Mouse (Mus musculus): ENCODE measurements around the gene Samd1.

Samd1 gene

DNA sequence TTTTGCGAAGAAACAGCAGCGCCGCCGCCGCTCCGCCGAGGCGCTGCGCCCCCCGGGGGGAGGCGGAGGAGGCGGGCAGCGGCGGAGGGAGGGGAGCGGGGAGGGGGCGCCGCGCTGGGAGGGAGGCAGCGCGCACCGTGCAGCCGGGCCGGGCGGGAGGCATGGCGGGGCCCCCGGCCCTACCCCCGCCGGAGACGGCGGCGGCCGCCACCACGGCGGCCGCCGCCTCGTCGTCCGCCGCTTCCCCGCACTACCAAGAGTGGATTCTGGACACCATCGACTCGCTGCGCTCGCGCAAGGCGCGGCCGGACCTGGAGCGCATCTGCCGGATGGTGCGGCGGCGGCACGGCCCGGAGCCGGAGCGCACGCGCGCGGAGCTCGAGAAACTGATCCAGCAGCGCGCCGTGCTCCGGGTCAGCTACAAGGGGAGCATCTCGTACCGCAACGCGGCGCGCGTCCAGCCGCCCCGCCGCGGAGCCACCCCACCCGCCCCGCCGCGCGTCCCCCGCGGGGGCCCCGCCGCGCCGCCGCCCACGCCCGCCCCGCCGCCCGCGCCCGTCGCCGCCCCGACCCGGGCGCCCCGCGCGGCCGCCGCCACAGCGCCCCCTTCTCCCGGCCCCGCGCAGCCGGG is at the start of gene Samd1:
Gene Samd1, plus strand, starts transcription at position 162 of the 631 bp plus-strand sequence.
- peak; percentile 75 to 81 for DNase-seq (ENCODE audit: low spot score in 2 of 2)

DNA sequence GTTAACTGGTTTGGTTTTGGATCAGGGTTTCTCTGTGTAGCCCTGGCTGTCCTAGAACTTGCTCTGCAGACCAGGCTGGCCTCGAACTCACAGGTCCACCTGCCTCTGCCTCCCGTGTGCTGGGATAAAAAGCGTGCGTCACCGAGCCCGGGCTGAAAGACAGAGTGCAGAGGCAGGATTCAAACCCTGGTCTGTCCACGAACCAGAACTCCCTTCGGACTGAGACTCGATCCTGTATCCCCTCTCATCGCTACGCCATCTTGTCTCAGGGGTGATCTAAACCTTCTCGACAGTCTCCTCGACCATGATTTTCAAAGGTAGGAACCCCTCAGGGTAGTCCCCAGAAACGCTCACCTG is 42.7 kb upstream of the Samd1 start:
- peak in 1 of 2 experiments; percentile 35 for DNase-seq (ENCODE audit: low spot score in 2 of 2)

DNA sequence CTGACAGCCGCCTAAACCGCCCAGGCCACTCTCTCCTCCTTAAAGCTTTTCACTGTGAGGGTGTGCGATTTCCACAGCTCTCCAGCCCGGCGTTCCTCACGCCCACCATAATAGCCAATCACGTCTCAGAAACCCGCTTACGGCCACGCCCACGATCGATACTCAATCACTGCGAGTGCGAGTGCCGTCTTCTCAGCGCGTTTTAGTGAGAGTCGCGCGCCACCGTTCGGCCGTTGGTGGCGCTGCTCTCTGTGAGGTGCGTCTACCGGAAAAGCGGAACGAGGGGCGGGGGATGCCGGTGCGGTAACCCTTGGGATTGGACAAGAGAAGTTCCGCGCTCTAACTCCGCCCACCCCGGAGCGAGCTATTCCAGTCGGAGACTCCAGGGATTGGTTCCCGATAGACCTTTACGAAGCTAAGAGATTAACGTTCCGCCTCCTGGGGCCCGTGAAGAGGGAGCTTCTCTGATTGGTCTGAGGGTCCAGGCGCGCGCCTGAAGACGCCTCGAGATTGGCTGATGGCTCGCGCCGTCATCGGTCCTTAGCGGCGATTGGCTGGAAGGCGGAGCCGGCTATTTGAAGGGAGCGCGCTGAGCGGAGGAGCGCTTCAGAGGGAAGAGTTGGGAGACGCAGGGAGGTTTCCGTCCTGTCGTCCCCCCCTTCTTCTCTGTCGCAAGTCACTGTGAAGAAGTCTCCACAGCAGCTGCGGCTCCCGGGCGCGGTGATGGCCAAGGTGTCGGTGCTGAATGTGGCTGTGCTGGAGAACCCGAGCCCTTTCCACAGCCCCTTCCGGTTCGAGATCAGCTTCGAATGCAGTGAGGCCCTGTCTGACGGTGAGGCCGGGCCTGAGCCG is 42.1 kb upstream of the Samd1 start, which contains the start of the genes Gm10644 and Asf1b:
Gene Gm10644, minus strand, starts transcription at position 100 of the 852 bp plus-strand sequence.
Gene Asf1b, plus strand, starts transcription at position 402 of the 852 bp plus-strand sequence.
- peak; percentile 99 to 100 for DNase-seq (ENCODE audit: low spot score in 2 of 2)

DNA sequence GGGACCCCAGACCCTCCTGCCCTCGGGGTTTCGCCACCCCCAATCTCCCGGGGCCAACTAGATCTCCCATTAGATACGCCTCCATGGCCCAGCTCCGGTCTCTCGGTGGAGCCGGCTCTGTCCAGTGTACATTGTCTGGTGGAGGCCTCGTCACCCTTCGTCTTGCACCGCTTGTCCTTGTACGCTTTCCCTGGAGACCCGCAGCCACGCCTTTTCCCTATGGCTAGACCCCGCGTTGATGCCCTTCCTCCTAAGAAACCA is 41.6 kb upstream of the Samd1 start:
- DNase-seq (ENCODE audit: low spot score in 2 of 2): no peak

DNA sequence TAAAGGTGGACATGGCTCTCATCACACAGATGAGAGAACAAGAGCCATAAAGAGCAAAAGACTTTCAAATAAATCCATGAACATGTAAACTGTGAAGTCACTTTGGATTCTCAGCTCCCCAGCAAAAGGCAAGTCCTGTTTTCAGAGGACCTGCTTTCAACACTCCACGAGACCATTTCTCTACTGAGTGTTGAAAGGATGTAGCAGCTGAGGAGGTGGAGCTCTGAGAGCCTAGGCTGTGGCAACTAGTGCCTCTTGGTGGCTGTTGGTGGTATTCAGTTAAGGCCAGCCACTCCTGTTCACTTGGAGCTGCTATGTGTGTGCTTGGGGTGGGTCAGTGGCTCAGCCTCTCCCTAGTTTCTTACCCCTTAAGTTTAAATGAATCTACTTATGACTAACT is 40.7 kb upstream of the Samd1 start:
- DNase-seq (ENCODE audit: low spot score in 2 of 2): no peak

DNA sequence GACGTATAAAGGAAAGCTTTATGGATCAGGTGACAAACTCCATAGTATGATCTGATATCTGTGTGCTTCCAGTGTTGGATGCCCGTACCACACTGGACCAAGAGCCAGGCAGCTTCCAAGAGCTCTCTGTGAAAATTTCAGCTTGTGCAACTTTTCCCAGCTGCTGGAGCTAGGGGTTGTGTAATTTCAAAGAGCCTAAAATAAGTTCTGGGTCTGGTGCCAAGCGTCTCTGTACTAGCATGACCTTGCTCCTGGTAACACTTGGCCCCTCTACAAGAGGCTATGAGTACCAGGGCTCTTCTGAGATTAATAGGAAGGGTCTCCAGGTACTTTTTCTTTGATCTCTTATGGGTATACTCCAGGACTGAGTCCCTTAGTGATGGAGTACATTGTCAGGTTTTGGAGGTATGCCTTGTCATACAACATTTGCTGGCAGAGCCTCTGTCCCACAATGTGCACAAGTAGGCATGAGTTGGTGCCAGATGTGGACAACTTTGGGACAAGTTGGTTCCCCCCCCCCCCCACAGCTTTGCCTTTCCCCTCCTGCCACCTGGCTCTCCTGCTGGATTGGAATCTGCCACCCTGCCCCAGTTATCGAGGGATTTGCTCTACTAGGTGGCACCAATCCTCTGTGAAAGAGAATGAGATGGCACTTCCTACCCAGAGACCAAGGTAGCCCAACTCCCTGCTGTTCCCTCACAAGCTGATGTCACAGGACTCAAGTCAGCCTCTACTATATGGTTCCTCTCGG is 33.3 kb upstream of the Samd1 start:
- no peak for DNase-seq (ENCODE audit: low spot score in 2 of 2)

DNA sequence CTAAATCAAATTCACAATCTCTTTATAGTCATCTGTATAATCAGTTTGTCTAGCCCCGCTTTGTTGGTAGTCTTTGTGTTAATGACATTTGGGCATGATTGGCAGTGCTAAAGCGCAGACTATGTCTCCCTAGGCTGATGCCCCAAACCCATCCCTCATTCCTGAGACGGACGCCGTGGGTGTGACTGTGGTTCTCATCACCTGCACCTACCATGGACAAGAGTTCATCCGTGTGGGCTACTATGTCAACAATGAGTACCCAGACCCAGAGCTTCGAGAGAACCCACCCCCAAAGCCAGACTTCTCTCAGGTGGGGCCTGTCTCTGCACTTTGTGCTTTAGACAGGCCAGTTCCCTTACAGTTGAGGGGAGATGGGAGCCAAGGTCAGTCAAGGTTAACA is 29.8 kb upstream of the Samd1 start:
- DNase-seq (ENCODE audit: low spot score in 2 of 2): no peak

DNA sequence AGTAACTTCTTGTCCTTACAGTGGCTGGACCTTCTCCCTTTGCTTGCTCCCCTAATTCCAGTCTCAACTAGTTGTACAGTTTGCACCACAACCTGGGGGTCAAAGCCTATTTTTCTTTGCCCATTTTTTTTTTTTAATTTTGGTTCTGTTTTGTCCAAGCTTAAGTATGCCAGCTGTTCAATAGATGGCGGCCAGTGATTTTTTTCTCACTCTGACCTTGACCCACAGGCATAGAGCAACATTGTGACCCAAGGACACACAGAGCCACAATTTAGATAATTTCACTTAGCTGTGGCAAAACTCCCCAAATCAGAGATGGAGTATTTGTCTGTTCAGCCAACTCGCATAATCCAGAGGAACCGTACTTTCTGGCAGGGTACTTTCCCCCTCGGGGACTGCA is 26.4 kb upstream of the Samd1 start:
- no peak for DNase-seq (ENCODE audit: low spot score in 2 of 2)

DNA sequence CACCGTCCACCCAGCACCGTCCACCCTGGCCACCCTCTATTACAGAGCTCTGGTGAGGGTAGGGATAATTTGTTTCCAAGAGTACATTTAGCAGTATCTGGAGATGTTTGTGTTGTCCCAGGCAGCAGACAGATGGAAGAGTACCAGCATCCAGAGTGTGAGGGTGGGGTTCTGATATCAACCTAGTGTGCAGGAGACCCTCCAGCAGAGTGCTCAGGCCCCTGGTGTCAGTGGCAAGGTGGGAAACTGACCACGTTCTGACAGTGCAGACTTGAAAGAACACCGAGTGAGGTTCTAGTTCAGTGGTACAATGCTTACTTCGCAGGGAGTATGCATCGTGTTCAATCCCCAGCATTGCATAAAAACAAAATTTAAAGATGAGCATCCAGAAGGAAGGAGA is 25.8 kb upstream of the Samd1 start:
- peak in 1 of 2 experiments; percentile 22 for DNase-seq (ENCODE audit: low spot score in 2 of 2)

DNA sequence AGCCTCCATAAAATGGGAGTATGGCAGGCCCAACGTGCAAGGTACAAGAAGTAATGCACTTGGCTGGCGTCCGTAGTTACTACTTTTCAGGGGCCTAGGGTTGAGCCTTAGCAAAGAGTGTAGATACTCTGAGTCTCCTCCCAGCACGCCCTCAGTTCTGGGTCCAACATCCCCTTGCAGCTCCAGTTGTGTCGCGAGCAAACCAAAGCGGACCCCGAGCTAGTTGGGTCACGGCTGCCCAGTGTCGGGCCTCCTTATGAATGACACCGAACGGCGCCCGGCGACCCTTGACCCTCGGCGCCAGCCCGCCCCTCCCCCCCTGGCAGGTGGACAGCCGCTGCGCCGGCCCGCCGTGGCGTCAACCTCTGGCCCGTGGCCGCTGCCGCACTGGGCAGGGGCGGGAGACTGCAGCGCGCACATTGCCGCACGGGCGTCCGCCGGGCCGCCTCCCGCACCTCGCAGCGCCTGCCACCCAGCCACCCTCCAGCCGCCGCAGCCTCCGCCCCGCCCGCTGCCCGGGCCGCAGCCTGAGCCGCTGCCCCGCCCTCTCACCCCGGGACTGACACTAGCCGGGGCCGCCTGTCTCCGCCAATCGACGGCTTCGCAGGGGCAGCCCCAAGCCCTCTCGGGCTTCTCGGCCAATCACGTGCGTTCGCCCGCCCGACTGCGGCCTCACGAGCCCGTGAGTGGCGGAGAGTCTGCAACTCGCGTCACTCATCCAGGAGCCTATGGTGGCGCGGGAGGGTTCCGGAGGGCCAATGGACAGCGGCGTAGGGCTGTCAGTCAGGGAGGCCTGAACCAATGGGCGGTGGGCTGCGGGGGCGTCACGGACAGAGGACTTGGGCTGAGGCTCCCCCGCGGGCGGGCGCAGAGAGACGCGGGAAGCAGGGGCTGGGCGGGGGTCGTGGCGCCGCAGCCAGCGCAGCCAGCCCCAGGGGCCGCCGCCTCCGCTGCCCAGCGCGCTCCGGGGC is 25.0 kb upstream of the Samd1 start, which contains the start of gene Prkaca:
Gene Prkaca, plus strand, starts transcription at position 844 of the 971 bp plus-strand sequence.
- peak; percentile 100 for DNase-seq (ENCODE audit: low spot score in 2 of 2)

DNA sequence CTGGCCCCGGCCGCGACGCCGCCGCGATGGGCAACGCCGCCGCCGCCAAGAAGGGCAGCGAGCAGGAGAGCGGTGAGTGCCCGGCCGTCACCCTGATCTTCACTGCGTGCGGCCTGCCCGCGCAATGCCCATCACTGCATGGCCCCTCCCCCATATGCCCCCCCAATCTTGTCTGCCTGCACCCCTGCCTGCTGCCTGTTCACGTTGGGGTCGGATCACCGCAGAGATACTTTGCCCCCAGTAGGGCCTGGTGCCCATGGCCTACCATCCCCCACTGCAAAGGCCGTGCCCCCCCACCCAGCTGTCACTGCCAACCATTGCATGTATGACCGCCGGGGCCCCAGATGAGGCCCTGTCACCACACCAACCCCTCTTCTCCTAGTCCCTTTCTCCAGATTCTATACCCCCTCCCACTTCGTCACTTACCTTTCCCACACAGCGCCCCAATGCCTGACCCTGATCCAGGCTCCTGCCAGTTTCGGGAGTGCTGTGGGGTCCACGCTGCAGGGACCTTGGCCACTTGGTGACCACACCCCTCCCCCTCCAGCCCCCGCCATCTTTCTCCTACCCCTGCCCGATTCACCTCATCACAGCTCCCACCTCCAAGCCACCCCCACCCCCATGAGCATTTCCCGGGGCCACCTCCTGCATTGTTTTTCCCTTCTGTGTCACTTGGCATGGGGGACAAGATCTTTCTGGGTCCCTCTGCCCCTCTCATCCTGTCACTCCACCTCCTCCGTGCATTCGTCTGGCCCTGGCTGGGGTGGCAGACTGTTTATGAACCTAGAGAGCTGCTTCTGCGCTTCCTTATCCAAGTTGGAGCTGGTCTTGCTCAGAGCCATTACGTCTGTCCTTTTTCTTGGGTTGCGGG is 24.1 kb upstream of the Samd1 start:
- DNase-seq (ENCODE audit: low spot score in 2 of 2): peak; percentile 40 to 58

DNA sequence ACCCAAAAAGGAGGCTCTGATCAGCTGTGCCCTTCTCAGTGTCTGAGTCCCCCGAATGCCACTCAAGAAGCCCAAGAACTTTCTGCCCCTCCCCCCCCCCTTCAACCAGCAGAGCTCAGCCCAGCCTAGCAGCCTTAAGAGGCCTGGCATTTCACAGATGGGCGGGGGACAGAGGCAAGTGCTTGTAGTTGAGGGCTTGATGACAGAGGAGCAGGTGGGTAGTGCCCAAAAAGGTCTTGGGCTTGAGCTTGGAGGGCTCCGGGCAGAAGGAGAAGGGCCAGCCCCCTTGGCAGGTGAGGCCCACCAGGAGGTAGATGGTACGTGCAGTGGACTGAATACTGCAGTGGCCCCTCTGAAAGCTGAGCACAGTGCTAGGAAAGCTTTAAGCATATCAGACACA is 23.0 kb upstream of the Samd1 start:
- DNase-seq (ENCODE audit: low spot score in 2 of 2): no peak

DNA sequence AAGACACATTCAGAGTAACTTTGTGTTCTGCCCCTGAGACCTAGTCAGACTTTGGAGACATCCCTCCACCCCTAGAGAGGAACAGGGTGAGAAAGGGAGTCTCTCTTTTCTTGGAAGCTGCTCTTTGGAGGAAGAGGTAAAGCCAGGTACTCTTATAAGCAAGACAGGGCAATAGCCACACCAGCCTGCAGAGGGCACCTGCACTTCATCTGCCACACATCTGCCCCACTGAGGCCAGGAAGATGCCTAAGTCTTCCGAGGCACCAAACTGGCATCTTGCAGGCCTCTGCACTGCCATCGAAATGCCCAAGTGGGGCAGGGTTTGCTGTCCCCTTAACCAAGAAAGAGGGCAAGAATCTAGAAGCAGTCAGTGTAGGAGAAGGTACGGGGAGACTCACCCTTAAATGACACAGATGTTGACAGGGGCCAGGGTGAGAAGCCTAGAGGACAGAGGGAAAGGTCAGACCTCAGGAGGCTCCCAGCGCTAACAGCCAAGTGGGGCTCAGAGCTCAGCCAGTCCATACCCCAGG is 21.3 kb upstream of the Samd1 start:
- peak in 1 of 2 experiments; percentile 21 for DNase-seq (ENCODE audit: low spot score in 2 of 2)

DNA sequence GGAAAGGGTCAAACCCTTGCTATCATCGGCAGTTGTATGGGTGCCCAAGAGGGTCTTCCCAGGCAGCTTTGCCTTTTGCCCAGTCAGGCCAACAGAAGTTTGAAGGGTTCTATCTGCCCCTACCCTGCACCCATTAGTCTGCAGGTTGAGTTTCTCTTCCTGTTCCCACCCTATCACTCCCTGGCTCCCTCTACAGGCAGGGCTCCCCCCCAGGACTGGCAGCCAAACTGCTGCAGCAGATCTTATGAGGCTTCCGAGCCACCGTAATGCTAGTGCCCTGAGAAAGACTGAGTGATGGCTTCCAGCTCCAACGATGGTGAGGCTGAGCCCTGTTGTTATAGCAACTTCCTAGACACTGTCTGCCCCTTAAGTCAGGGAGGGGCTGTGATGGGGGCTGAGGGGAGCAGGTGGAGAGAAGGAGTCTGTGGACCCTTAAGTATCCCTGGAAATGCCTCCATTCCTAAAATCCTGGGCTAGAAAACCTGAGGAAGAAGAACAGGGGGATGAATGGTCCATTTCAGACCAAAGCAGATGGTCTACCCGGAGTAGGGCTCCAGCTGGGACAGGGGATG is 20.6 kb upstream of the Samd1 start:
- peak in 1 of 2 experiments; percentile 37 for DNase-seq (ENCODE audit: low spot score in 2 of 2)

DNA sequence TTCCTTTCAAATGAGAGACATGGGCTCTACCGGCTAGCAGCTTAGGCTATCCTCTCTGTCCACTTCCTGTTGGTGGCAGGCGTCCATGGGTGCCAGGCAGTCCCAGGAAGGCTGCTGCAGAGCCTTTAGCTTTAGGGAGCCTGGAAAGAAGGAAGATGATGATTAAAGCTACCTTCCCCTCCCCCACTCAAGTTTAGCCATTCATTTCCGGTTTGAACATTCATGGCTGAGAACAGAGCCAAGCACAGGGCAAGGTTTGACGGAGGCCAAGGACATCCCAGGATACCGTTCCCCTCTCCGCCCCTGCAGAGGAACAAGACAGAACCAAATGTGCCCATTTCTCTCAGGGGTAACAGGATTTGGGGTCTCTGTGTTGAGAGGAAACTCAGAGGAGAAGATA is 19.8 kb upstream of the Samd1 start:
- DNase-seq (ENCODE audit: low spot score in 2 of 2): peak in 1 of 2 experiments; percentile 25

DNA sequence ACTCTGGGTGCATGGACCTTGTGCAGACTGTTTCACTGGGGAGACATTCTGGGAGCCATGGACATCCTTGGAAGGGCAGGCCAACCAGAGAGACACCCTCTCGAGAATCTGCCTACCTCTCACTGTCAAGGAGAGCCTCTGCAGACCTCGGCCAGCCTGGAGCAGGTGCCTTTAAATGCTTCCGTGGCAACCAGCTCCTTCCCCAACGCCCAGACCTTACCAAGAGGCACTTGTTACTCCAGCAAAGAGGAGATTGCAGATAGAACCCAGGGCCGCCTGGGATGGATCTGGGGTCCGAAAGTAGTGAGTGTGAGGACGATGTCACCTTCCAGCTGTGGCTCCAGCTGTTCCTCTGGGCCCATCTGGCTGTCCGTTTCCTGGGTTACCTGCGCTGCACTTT is 19.3 kb upstream of the Samd1 start:
- DNase-seq (ENCODE audit: low spot score in 2 of 2): peak in 1 of 2 experiments; percentile 21

DNA sequence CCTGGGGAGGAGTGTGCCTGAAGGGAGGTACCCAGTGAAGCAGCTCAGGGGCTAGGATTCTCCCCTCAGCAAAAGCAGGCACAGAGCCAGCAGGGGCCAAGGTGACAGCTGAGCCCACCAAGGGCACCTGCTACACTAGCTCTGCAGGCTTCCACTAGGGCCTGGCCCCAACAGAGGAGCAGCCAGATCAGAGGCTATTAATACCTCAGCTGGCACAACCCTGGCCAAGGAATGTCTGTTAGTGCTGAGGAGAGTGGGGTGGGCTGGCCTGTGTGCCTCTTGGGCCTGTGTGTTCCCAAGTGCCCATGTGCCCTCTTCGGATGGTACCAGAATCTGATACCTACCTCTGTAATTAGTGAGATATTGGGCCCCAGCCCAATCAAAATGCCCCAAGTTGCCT is 17.2 kb upstream of the Samd1 start:
- peak in 1 of 2 experiments; percentile 22 for DNase-seq (ENCODE audit: low spot score in 2 of 2)

DNA sequence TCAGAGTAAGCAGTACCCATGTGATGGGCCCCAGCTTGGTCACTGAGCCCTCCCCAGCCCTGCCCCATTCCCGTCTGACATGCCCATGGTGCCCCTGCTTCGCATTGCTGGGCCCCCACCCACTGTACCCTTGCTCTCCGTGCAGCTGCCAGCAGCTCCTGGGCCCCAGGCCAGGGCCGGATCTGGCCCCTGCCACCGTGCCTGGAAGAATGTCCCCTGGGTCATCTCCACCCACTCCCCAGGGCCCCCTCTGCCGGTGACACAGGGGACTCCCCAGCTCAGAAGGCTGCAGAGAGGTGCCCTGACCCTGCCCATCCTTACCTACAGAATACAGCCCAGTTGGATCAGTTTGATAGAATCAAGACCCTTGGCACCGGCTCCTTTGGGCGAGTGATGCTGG is 16.6 kb upstream of the Samd1 start:
- DNase-seq (ENCODE audit: low spot score in 2 of 2): peak in 1 of 2 experiments; percentile 49

DNA sequence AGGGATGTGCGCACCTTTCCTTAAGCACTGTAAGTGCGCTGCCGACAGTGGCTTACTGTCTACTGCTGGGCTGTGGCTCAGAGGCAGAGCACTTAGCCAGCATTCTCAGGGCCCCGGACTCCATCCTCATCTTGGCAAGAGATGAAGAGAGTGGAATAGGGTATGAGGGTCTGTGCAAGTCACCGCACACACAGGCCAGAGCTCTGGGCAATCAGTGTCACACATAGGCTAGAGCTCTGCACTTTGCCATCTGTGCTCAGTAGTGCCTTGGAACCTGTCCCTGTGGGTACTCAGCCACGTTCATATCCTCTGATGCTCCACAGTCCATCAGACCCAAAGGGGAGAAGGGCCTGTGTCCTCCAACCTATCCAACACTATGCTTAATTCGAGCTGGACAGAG is 15.9 kb upstream of the Samd1 start:
- DNase-seq (ENCODE audit: low spot score in 2 of 2): no peak

DNA sequence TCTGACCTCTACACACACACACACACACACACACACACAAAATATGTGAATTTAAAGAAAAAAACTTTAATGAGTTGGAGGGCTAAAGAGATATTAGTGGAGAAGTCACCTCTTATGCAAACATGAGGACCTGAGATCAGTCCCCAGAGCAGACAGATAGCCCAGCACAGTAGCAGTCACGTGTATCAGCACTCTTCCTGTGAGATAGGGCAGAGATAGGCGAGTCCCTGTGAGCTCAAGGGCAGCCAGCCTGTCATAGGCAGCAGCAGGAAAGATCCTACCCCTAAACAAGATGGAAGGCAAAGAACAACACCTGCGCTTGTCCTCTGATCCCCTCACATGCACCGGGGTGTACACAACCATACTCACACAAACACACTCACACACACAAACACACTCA is 15.0 kb upstream of the Samd1 start:
- DNase-seq (ENCODE audit: low spot score in 2 of 2): no peak
